Mouse (Mus musculus) adrenal gland, adult (tissue): Measurements from ENCODE around the gene Ccr1l1.

ENCODE experiments used
- DNase-seq, 2 experiments: peaks; one replicate each; pipeline ENCODE4 v3.0.0; 2022 to 2023; ENCODE audit warnings: low spot score in 1 of 2; ENCODE audit not compliant: inconsistent age in 2 of 2

Gene Ccr1l1

DNA sequence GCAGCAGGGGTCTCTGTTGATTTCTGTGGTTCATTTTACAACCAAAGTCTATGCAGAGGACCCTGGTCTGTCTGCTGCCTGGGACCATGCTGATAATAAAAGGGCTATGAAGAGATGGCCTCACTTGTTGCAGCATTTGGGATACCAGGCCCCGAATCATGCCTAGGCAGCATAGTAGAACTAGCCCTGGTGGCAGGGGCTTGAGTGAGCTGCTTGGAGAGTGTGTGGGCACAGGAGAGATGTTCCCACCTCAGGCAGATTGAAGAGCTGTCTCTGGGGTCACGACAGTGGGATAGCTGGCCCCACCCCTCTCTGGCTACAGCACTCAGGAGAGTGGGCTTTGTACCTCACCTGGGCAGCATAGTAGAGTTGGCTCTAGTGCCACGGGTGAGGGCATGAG lies 47.7 kb downstream of the Ccr1l1 start:
- DNase-seq = no peak

DNA sequence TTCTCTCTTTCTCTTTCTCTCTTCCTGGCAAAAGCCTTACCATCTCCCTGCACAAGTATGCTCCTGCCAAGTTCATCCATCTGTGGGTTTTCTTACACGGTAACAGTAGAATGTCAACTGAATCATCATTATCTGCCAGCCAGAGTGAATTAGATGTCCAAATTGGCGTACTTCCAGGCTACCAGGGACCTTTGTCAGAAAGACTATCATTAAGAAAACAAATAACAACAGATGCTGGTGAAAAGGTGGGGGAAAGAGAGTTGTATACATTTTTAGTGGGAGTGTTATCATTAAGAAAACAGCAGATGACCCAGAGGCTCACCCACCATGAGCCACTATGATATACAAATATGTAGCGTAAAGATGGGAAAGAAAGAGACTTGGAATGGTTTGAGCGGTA lies 48.3 kb downstream of the Ccr1l1 start:
- peak in 1 of 2 experiments; percentile 25 for DNase-seq

DNA sequence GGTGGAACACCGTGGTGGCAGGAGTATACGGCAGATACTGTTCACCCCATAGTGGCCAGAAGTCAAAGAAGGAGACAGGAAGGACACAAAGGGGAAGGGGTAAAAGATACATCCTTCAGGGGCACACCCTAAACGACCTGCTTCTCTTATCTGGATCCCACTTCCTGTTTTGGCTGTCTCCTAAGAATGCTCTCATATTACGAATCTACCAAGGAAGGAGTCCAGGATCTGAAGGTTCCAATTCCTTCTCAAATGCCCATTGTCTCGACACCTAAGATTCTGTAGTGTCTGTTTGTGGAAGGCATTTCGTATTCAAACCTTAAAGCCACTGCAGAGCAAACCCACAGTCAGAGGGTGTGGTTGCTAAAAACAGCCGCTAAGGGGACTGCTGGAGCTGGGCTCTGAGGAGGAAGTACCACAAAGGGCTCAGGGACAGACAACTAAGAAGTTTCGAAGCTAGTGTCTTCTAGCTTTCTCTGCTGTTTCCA lies 49.4 kb downstream of the Ccr1l1 start:
- DNase-seq = peak in 1 of 2 experiments; percentile 56

GRCm38 (mm10) chr9:123928118-123928758 lies 50.0 kb downstream of the Ccr1l1 start:
- DNase-seq = peak in 1 of 2 experiments; percentile 32

- peak in 1 of 2 experiments; percentile 37 for DNase-seq
These were observed 50.8 kb downstream of the Ccr1l1 start for GRCm38 (mm10) chr9:123927281-123927960.
